Mouse (Mus musculus) G1E-ER4 (cell line): ENCODE data around the gene Slc26a5. TPM values are rescaled to one million over a fixed set of nuclear protein-coding genes. Genes with fewer than 3 reads are reported as not detected.

Source experiments
- GATA1 ChIP-seq: IDR thresholded peaks from one replicate; pipeline ENCODE4 v1.8.0; 2012; ENCODE audit warnings: low read length, inconsistent platforms
- polyA plus RNA-seq: library from polyadenylated mRNA; stranded (reverse); fragments of >175 nt; gene quantifications from 2 replicates; pipeline ENCODE4 v1.2.3, GENCODE M21; 2012

Gene Slc26a5
- not detected in 2 replicates for polyA plus RNA-seq

DNA sequence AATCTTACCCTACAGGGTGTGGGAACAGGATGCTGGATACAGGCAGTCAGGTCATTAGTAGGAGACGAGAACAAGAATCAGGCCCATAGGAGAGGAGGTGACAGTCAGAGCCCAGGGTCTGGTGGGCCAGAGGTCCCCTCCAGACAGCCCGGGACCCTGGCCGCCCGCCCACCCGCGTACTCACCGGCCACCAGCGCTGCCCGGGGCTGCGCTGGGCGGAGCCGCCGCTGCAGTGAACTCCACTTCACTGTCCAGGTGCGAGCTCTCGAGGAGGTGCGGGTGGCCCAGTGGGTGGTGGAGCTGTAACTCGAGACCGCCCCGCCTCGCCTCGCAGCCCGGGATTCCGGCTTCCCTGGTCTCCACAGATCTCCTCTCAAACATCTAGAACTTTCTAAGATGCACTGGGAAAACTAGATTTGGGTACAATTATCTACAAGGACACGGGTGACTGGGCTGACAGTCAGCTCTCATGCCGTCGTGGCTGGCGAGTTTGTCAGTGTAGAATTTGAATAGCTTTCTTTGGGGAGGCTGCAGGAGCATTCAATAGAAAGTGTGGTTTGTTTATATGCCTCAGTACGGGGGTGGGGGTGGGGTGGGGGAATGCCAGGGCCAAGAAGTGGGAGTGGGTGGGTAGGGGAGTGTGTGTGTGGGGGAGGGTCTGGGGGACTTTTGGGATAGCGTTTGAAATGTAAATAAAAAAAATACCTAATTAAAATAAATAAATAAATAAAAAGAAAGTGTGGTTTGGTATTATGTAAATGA, at the start of gene Slc26a5:
Gene Slc26a5 (minus strand): TSS at position 259 of the 762 bp plus-strand sequence.
- TF ChIP-seq GATA1, result no peak

DNA sequence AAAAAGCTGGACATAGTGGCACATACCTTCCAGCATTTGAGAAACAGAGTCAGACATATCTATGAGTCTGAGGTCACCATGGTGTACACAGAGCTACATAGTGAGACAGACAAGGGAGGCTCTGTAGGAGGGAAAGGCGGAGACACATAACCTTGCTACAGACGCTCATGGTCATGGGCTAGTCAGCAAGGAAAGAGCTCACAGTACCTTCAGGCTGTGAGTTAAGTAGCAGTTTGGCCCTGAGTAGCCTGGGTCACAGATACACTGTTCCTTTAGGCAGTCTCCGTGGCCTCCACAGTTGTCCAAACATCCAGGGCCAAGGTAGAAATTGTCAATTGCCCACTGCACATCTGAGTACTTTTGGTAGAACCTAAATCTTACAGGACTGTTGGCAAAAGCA, 49.4 kb upstream of the Slc26a5 start:
- TF ChIP-seq GATA1, result no peak

DNA sequence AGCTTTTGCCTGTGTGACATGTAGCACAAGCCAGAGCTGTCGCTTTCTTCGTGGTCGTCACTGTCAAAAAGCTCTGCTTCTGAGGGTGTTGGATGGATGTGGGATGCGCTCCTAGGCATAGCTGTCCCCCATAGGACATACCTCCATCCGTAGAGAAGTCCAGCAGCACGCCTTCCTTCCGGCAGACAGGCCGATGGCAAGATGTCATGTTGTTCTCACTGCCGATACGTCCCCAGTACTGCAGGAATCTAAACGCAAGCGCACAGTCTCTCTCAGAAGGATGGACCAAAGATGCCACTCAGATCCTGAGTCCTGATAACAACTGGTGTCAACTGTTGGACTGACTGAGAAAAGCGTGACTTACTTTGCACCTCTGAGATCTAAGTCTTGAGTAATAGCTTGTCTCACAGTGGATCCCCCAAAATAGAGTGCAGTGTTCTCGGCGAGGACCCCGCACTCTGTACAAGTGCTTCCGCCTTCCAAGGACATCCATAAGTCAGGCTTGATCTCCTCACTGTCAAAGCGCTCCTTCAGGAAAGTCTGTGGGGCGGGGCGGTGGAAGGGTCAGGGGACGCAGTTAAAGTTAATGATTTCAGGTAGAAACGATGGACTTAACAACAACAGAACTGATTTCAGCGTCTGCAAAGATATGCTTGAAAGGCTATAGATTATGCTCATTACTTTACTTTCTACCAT, 47.6 kb upstream of the Slc26a5 start:
- no peak for TF ChIP-seq GATA1

DNA sequence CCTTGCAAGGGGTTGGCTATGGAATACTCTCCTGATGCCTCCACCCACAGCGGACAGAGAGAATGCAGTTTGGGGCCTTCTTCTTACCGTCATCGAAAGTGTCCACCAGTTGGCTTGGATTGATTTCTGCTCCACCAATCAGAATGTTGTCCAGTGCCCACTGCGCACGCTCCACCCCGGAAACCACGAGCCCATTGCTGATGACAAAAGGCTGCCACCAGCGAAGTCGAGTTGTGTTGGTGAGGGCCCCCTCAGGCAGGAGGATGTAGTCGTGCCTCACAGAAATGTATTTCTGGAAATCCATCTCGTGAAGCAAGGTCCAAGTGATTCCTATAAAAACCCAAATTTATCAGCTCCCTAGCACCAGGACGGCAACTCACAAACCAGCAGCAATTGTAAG, 45.3 kb upstream of the Slc26a5 start:
- no peak for TF ChIP-seq GATA1

DNA sequence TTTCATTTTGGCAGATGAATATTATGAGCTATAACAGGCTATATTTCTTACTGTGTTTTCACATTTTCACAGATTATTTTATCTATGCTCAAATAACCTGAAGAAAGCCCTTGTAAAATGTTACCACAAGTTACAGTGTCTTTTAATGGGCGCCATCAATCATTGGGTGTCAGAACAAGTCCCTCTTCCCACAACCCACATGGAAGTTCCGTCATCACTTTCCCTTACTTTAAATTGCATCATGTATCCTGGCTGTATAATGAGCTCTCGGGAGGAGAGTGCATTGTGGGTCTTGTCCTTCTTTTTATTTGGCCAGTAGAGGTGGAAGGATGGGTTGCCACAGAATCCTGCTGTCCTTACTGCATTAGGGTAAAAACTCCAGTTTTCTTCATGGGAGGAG, 44.3 kb upstream of the Slc26a5 start:
- no peak for TF ChIP-seq GATA1

DNA sequence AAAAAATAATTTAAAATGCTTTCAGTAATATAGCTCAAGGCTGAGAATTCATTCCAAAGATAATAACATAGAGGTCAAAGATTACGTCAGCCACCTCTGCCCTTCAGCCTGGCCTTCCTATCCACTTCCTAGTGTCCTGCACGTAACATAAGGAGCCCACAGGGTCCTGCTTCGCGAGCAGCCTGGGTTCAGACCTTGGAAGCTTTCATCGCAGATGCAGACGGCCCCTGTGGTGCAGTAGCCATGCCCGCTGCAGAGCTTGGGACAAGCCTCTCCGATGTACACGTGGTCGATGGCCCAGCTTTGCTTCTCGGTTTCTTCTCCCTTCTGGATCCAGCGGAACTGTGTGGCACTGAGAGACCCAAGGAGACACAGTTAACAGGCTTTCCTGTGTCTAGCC, 36.0 kb upstream of the Slc26a5 start:
- TF ChIP-seq GATA1, result no peak

DNA sequence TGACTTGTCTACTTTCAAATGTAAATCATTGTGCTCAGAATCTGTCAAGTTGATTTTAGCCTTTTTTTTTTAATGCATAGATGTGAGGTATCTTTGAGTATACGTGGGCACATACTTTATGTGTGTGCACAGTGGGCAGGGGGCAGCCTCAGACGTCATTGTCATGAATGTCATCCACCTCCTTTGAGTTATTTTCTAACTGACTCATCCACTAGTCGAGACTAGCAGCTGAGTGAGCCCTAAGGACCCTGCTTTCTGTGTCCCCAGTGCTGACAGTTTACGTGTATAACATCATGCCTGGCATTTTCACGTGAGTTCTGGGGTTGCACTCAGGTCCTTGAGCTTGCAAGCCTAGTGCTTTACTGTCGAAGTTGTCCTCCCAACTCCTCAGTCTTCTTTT, 35.5 kb upstream of the Slc26a5 start:
- no peak for TF ChIP-seq GATA1

DNA sequence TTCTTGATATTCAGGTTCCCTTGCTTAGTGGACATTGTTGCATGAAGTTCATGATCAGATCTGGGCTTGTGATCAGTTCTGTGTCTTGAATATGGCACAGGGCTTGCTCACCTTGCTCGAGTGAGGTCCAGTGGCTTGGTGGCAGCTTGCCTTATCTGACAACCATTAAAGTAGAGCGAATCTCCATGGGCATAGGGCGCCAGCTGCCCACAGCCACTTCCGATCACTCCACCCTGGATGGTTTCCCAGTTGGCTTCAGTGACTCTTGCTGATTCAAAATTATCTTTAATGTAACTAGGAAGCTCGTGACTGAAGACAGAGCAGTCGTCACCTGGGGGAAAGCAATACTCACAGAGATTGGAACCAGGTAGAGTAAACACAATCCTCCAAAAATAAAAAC, 33.5 kb upstream of the Slc26a5 start:
- no peak for TF ChIP-seq GATA1

DNA sequence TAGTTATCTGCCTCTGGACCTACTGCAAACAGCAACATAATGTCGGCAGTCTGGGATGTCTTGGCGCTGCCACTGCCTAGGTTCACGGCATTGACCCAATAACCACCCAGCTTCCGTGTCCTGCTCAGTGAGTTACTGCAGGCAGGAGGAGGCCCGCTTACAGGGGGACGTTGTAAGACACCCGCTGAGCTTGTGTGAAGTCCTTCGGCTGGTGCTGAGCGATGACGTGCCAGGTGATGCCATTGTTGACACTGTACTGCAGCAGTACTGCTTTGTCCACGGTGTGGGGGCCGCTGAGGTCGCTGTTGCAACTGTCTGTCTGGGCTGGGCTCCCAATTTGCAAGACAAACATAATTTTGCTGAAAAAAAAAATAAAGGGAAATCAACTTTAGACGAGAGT, 31.2 kb upstream of the Slc26a5 start:
- TF ChIP-seq GATA1, result no peak

DNA sequence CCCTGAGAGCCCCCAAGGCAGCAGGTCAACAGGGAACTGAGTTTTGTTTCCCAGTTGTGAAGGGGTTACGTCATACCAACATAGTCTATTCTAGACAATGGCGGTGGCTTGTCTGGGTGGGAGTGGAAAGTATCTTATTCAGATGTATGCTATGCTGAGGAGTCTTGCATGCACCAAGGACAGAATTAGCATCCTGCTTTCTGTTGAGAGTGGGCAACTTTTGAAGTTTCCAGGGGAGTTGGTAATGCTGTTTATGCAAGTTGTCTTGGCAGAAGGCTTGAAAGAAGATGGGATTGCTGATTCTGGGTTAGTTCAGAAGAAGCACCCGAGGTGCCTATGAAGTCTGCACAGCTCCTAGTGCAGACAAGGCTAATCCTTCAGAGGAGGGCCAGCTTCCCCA, 28.8 kb upstream of the Slc26a5 start:
- no peak for TF ChIP-seq GATA1

DNA sequence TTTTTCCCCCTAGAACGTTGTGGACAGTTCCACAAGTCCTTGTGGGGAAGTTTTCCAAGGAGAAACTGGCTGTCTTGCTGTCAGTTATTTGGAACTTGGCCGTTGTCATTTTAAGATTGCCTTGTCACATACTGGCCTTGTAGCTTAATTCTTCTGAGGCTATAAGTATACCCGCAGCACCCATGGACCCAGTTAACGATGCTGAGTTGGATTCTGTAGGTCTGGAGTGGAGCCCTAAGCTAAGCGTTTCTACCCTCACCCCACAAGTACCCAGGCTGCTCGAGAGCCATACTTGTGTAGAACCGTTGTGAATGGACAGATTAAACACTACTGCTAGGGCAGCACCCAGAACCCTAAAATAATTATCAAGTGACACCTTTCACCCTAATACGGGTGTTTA, 1.3 kb upstream of the Slc26a5 start:
- TF ChIP-seq GATA1, result no peak

DNA sequence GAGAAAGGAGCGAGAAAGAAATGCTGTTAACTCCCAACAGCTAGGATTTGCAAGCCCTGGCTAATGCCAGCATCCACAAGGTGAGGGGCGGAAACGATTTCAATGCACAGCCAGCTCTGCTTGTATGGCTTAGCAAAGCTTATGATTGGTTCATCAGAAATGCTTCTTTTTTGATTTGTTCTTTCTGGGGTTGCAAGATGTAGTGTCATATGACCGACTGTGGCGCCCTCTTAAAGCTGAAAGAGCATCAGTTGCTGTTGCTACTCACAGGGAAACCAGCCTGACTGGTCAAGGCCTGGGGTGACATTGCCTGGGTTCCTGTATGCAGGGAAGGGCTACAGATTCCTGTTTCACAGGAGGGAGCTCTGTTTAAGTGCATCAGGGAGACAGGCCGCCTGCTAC, 908 bp upstream of the Slc26a5 start:
- TF ChIP-seq GATA1, result no peak

DNA sequence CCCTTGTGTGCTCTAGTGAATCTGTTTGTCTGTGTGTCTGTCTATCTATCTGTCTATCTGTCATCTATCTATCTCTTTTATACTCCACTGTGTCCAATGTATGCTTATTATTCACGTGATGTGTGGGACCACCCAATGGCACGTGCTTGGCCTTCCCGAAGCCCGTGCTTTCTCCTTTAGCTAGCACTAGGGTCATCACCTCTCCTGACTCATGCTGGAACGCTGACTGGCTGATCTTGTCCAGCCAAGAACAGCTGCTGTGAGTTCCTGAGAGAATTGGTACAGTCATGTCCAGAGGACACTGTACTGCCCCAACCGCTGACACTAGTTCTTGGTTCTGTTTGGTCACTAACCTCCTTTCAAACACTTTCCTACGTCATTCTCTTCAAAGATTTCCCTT, 6.8 kb downstream of the Slc26a5 start:
- TF ChIP-seq GATA1, result no peak

DNA sequence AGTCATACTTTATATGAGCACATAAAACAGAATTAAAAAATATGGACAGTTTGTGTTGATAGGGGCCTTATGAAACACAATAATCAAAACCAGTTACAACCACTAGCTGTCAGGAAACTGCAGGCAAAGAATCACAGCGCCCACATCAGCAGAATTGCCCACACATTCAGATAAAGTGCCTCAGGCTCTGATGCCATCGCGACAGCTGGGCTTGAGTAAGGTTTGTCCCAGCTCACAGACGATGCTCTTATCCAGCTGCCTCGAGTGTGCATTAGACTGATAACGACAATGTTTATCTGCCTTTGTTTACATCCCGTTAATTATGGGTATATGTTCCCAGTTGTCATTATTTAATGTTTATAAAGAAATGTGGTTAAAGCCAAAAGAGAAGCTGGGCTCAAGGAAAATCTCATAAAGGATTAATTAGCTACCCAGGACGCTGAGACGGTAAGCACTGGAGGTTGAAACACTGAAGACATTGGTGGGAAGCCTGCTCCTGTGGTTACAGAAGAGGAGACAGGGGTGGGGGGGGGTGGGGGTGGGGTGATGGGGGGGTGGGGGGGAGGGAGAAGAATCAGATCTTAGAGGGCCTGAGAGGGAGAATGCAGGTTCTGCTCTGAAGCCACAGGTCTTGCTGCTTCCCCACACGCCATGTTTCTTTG, 13.6 kb downstream of the Slc26a5 start:
- TF ChIP-seq GATA1, result no peak

DNA sequence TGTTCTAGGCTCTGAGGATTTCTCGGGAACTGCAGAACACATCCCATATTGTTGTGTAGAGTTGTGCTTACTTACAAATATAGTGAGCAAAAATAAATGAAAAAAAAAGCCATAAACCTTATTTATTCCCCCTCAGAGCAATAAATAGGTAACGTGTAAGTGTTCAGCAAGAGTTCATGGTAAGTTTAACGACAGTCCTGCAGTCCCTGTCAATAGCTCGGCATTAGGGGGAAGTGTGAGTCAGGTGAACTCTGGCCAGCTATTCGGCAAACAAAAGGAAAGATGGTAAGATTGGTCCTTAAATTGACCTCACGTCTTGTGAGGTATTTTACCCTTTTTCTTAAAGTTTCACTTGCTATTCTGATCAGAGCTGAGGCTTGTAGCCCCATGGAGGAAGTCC, 18.0 kb downstream of the Slc26a5 start:
- no peak for TF ChIP-seq GATA1

DNA sequence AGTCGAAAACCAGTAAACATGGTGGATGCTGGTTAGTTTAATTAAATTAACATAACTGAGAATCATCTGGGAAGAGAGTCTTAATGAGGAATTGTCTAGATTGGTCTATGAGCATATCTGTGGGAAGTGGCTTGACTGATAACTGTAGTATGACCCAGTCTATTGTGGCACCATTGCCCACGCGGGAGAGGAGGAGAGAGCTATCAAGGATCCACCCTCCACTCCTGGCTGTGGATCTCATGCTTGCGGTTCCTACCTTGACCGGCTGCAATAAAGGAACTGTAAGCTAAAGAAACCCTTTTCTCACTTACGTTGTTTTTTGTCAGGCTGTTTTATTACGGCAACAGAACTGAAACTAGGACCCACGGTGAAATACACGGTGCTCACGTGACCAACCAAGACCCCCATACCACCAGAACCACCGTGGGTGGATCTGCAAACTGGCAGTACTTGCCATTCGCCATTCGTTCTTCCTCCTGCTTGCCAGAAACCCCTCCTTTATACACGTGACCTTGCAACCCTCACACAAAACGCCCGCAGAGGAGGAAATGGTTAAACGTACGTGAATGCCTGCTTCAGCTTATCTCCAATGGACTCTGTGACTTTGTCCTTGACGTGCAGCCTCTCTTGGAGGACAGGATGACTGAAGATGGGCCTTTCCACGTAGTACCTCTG, 18.7 kb downstream of the Slc26a5 start:
- no peak for TF ChIP-seq GATA1
